Mouse (Mus musculus): Measurements from ENCODE around the gene Zgrf1. TPM values are rescaled to one million over a fixed set of nuclear protein-coding genes. Genes with fewer than 3 reads are reported as not detected.

Zgrf1 gene
- polyA plus RNA-seq (2014; fragmentation: Nextera tagmentation; extraction: Ambion mirVana) = 5.7 and 14.0 TPM in 2 replicates

DNA sequence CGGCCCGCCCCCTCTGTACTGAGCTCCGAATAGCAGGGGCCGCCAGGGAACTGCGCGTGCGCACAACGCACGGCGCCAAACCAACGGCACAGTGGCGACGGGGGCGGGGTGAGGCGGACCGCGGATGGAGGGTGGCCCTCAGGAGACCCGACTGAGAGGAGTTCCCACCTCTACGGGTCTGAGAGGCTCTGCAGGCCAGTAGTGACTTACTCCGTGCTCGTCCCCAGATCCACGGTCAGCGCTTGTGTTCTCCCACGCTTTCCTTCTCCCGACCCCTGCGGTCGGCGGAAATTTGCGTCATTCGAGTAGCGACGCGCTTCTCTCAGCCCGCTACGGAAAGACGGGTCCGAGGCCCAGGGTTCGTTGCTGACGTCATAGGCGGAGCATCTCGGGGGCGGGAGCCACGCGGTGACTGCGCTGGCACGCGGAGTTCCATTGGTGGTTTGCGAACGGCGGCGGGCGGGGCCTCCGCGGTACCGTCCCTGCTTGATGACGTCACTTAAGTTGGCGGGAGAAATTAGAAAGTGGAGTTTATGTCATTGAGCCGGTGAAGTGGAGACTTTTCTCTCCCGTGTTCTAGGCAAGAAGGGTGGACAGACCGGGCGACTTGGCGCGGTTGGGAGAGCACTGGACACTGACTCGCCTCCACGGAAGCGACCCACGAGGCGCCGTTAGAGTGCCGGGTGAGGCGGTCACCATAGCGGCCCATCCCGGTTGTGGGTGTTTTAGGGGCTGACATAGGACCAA, at the start of gene Zgrf1, which contains the start of gene Larp7:
Gene Zgrf1 (plus strand): TSS at position 517 of the 747 bp plus-strand sequence.
Gene Larp7 (minus strand): TSS at position 377 of the 747 bp plus-strand sequence.
- Histone ChIP-seq H3K4me1 (ENCODE audit: control insufficient read depth, insufficient read depth, low read length) (0 out of 2 replicates have a peak, but pooled peaks cover 3% of the 10 kb centered on the region), H3K9ac (ENCODE audit: low read depth, low read length) (peak within 1 kb of the TSS; percentile 83), H3K9me3 (ENCODE audit: control insufficient read depth, low read length) (no peaks in the 10 kb centered on the region), H3K4me3 (ENCODE audit: low read length) (peak within 1 kb of the TSS; percentile 72), H3K27me3 (ENCODE audit: control insufficient read depth, insufficient read depth, low read length) (no peaks in the 10 kb centered on the region), H3K36me3 (ENCODE audit: control insufficient read depth, insufficient read depth, low read length) (peaks cover 23% of the 10 kb centered on the region; the same call in 1 of the 2 replicates), H3K27ac (ENCODE audit: low read depth, low read length) (peak within 1 kb of the TSS; percentile 91), H3K4me2 (replicated peaks; ENCODE audit: low read depth, low read length) (peak within 1 kb of the TSS; percentile 40)
- ATAC-seq (ENCODE audit: low FRiP score, low TSS enrichment) = peak; percentile 99
- under 1% methylated on average over 72 of the region's 73 CpGs for WGBS

DNA sequence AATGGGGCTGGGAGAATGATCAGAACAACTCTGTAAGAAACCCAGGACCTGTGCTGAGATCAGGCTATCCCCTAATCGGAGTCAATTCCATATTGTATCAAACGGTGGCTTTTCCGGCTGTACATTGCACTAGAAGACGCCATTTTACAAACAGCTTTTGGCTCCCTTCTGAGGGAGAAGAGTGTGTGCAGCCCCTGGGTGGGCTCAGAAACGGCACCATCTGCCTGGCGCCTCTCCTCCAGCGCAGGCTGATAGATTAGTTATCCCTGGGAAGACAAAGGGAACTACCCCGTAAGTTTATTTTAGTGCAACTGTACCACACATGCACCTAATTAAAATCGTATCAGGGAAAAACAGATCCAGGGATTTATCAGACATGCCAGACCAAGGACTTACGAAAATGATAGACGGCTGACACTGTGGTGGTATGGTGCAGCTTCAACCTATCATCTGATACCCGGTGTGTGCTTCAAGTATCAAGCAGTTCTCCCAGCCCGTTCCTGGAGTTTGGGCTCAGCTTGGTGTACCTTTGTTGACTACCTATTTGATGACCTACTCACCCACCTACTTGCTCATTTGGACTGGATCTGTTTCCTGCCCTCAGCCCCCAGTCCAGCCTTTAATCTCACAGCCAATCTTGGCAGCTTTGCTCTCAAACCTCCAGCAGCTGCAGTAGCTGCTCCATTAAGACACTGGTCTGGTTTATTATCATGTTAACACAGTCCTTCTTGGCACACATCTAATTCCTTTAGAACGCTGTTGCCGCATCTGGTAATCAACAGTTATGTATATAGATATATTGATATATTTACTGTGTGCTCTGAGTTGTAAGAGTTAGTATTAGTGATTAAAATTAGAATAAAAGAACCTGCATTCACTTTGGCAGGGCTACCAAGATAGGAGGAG, 45.2 kb upstream of the Zgrf1 start:
- no peaks in the 10 kb centered on the region for H3K9me3 ChIP-seq (ENCODE audit: control insufficient read depth, low read length)
- no peak for ATAC-seq (ENCODE audit: low FRiP score, low TSS enrichment)
- no peak overlapping the region for H3K27ac ChIP-seq (ENCODE audit: low read depth, low read length)
- H3K4me3 ChIP-seq (ENCODE audit: low read length) = no peak overlapping the region
- no peaks in the 10 kb centered on the region for H3K36me3 ChIP-seq (ENCODE audit: control insufficient read depth, insufficient read depth, low read length)
- WGBS = 85% methylated on average over 15 of the region's 15 CpGs
- H3K4me2 ChIP-seq (replicated peaks; ENCODE audit: low read depth, low read length) = no peak overlapping the region
- no peaks in the 10 kb centered on the region for H3K27me3 ChIP-seq (ENCODE audit: control insufficient read depth, insufficient read depth, low read length)
- no peak overlapping the region for H3K9ac ChIP-seq (ENCODE audit: low read depth, low read length)
- no peaks in the 10 kb centered on the region for H3K4me1 ChIP-seq (ENCODE audit: control insufficient read depth, insufficient read depth, low read length)

DNA sequence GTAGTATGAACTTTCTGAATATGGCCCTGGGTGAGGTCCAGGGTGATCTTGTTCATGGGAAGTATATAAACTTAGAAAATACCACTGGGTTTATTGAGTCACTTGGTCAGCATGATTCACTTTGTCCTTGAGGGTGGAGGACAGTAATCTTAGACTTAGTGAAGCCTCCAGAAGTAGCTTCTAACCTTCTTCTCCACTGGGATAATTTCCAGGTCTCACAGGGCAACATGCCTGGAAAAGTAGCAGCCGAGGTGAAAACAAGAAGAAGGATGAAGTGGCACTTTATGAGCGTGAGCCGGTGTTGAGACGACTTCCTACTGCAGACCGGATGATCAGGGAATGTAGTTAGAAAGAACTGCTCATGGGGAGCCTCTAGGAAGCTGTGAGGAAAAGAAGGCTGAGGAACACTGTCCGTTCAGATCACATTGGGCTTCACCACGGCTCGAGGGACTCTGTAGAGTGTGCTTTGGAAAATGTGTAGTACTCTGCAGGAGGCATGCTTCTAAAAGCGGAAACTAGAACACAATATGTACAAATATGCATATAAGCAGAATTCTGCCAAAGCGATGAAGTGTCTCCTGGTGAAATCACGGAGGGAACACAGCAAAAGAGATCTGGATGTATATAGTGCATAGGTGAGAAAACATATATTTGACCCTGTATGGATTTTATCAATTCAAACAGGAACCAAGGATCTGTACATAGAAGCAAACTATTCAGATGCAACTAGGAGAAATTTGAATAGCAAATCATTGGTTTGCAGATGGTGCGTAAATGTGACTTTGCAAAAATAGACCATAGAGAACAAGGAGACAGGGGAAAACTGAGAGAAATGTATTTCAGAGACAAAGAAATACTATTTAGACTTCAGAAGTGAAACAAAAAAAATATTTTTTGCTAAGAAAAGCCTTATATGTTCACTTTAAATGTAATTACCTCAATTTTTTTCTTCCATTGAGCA, 41.2 kb upstream of the Zgrf1 start:
- Histone ChIP-seq H3K27me3 (ENCODE audit: control insufficient read depth, insufficient read depth, low read length) (no peaks in the 10 kb centered on the region), H3K36me3 (ENCODE audit: control insufficient read depth, insufficient read depth, low read length) (no peaks in the 10 kb centered on the region), H3K27ac (ENCODE audit: low read depth, low read length) (no peak overlapping the region), H3K4me3 (ENCODE audit: low read length) (no peak overlapping the region), H3K9ac (ENCODE audit: low read depth, low read length) (no peak overlapping the region), H3K4me2 (replicated peaks; ENCODE audit: low read depth, low read length) (no peak overlapping the region), H3K9me3 (ENCODE audit: control insufficient read depth, low read length) (no peaks in the 10 kb centered on the region), H3K4me1 (ENCODE audit: control insufficient read depth, insufficient read depth, low read length) (no peaks in the 10 kb centered on the region)
- no peak for ATAC-seq (ENCODE audit: low FRiP score, low TSS enrichment)
- WGBS = 80% methylated on average over 12 of the region's 12 CpGs

DNA sequence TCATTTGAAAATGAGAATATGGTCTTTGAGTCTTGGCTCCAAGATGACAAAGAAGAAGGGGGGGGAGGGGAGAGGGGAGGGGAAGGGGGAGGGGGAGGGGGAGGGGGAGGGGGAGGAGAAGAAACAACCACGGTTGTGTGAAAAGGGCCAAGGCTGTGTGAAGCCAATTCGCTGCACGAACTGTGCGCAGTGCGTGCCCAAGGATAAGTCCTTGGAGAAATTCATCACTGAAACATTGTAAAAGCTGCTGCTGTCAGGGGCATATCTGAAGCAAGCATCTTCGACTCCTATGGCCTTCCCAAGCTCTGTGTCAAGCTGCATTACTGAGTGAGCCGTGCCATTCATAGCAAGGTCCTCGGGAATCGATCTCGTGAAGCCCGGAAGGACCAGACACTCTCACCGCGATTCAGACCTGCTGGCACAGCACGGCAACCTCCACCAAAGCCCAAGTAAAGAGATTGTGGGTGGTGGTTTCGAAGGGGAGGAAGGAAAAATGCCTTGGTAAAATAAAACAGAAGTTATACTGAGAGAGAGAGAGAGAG, 40.4 kb upstream of the Zgrf1 start:
- no peak for ATAC-seq (ENCODE audit: low FRiP score, low TSS enrichment)
- H3K4me2 ChIP-seq (replicated peaks; ENCODE audit: low read depth, low read length) = no peak overlapping the region
- H3K9me3 ChIP-seq (ENCODE audit: control insufficient read depth, low read length) = no peaks in the 10 kb centered on the region
- no peak overlapping the region for H3K4me3 ChIP-seq (ENCODE audit: low read length)
- no peak overlapping the region for H3K27ac ChIP-seq (ENCODE audit: low read depth, low read length)
- no peaks in the 10 kb centered on the region for H3K27me3 ChIP-seq (ENCODE audit: control insufficient read depth, insufficient read depth, low read length)
- no peaks in the 10 kb centered on the region for H3K4me1 ChIP-seq (ENCODE audit: control insufficient read depth, insufficient read depth, low read length)
- no peaks in the 10 kb centered on the region for H3K36me3 ChIP-seq (ENCODE audit: control insufficient read depth, insufficient read depth, low read length)
- H3K9ac ChIP-seq (ENCODE audit: low read depth, low read length) = no peak overlapping the region
- WGBS = 78% methylated on average over 15 of the region's 15 CpGs

DNA sequence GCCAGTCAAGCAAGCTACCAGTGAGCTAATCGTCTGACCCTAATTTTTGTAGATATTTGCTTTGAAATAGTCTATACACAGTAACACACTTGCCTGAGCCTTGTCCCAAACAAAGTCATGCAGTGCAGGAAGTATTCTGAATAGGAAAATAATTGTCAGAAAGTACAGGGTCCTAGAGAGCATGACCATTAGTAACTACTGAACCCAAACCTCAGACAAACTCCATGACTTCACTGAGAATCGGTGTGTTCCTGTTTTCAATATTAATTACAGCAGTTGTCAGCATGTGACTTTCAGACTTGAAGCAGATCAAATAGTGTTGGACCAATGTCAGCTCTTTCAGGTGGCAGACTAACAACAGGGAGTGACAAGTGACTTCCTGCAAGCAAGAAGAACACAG, 39.6 kb upstream of the Zgrf1 start:
- Histone ChIP-seq H3K4me2 (replicated peaks; ENCODE audit: low read depth, low read length) (no peak overlapping the region), H3K36me3 (ENCODE audit: control insufficient read depth, insufficient read depth, low read length) (no peaks in the 10 kb centered on the region), H3K4me1 (ENCODE audit: control insufficient read depth, insufficient read depth, low read length) (no peaks in the 10 kb centered on the region), H3K9me3 (ENCODE audit: control insufficient read depth, low read length) (no peaks in the 10 kb centered on the region), H3K4me3 (ENCODE audit: low read length) (no peak overlapping the region), H3K27me3 (ENCODE audit: control insufficient read depth, insufficient read depth, low read length) (no peaks in the 10 kb centered on the region), H3K27ac (ENCODE audit: low read depth, low read length) (no peak overlapping the region), H3K9ac (ENCODE audit: low read depth, low read length) (no peak overlapping the region)
- 75% methylated on average over 2 of the region's 2 CpGs for WGBS
- ATAC-seq (ENCODE audit: low FRiP score, low TSS enrichment) = no peak

DNA sequence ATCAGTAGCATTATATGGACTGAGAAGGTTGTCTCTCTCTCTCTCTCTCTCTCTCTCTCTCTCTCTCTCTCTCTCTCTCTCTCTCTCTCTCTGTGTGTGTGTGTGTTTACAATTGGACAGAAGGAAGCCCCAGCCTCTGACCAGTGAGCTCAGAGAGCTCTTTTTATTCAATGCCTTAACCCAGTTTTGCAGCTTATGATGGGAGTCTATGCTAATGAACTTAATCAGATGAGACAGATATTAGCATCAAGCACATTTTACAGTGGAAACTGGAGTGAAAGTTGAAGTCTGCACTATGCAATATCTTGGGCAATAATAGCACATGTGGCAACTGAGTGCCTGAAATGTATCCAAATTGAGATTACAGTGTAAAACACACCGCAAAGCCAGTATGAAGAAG, 38.0 kb upstream of the Zgrf1 start:
- Histone ChIP-seq H3K9ac (ENCODE audit: low read depth, low read length) (no peak overlapping the region), H3K27ac (ENCODE audit: low read depth, low read length) (no peak overlapping the region), H3K4me3 (ENCODE audit: low read length) (no peak overlapping the region), H3K4me1 (ENCODE audit: control insufficient read depth, insufficient read depth, low read length) (no peaks in the 10 kb centered on the region), H3K4me2 (replicated peaks; ENCODE audit: low read depth, low read length) (no peak overlapping the region), H3K36me3 (ENCODE audit: control insufficient read depth, insufficient read depth, low read length) (no peaks in the 10 kb centered on the region), H3K27me3 (ENCODE audit: control insufficient read depth, insufficient read depth, low read length) (no peaks in the 10 kb centered on the region), H3K9me3 (ENCODE audit: control insufficient read depth, low read length) (no peaks in the 10 kb centered on the region)
- no peak for ATAC-seq (ENCODE audit: low FRiP score, low TSS enrichment)
- 87% methylated on average over 1 of the region's 1 CpGs for WGBS

DNA sequence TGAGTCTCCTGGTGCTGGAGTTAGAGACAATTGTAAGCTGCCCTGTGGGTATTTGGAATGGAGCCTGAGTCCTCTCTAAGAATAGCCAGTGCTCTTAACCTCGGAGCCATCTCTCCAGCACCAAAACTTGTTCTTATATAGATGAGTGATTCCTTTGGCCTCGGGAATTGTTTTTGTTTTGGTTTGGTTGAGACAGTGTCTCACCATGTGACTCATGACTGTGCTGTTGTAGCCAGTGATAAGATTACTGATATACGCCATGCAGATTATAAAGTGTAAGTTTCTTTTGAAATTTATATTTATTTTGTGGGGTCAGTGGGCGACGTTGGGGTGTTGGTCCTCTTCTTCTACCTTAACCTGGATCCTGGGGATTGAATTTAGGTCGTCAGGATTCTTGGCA, 33.0 kb upstream of the Zgrf1 start:
- H3K27me3 ChIP-seq (ENCODE audit: control insufficient read depth, insufficient read depth, low read length) = no peaks in the 10 kb centered on the region
- WGBS = 81% methylated on average over 6 of the region's 6 CpGs
- no peak overlapping the region for H3K27ac ChIP-seq (ENCODE audit: low read depth, low read length)
- no peaks in the 10 kb centered on the region for H3K9me3 ChIP-seq (ENCODE audit: control insufficient read depth, low read length)
- ATAC-seq (ENCODE audit: low FRiP score, low TSS enrichment) = no peak
- H3K4me1 ChIP-seq (ENCODE audit: control insufficient read depth, insufficient read depth, low read length) = no peaks in the 10 kb centered on the region
- H3K4me3 ChIP-seq (ENCODE audit: low read length) = no peak overlapping the region
- no peak overlapping the region for H3K4me2 ChIP-seq (replicated peaks; ENCODE audit: low read depth, low read length)
- no peaks in the 10 kb centered on the region for H3K36me3 ChIP-seq (ENCODE audit: control insufficient read depth, insufficient read depth, low read length)
- no peak overlapping the region for H3K9ac ChIP-seq (ENCODE audit: low read depth, low read length)

DNA sequence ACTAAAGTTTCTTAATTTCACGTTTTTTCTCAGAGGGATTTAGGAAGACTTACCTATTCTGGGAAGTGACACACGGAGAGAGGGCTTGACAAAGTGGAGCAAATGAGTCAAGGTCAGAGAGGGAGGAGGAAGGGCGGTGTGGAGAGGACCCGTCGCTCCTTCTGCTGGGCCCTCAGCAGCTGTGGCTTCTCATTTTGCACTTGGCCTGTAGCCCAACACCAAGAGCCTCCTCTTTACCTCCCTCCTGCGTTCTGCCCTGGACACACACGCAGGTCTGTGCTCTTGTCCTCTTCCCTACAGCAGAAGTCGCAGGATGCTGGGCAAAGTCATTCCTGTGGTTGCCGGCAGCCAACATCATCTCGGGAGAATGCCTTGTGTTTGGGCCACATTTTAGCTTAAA, 32.1 kb upstream of the Zgrf1 start:
- Histone ChIP-seq H3K27ac (ENCODE audit: low read depth, low read length) (no peak overlapping the region), H3K36me3 (ENCODE audit: control insufficient read depth, insufficient read depth, low read length) (no peaks in the 10 kb centered on the region), H3K4me1 (ENCODE audit: control insufficient read depth, insufficient read depth, low read length) (no peaks in the 10 kb centered on the region), H3K9ac (ENCODE audit: low read depth, low read length) (no peak overlapping the region), H3K27me3 (ENCODE audit: control insufficient read depth, insufficient read depth, low read length) (no peaks in the 10 kb centered on the region), H3K4me2 (replicated peaks; ENCODE audit: low read depth, low read length) (no peak overlapping the region), H3K9me3 (ENCODE audit: control insufficient read depth, low read length) (no peaks in the 10 kb centered on the region), H3K4me3 (ENCODE audit: low read length) (no peak overlapping the region)
- ATAC-seq (ENCODE audit: low FRiP score, low TSS enrichment) = no peak
- WGBS = 67% methylated on average over 10 of the region's 10 CpGs

Data from kidney, embryonic 14.5 days (tissue).